Mouse (Mus musculus) liver, adult 2 months (tissue): ENCODE measurements around the gene Acox2. TPM values are rescaled to one million over a fixed set of nuclear protein-coding genes. Genes with fewer than 3 reads are reported as not detected.
A peak's percentile ranks its signal among the peaks of the same experiment; 100 is the strongest.

Source experiments
- DNase-seq: peaks from one replicate; pipeline ENCODE4 v3.0.0-alpha.2; 2011; ENCODE audit warnings: low read depth, low spot score; ENCODE audit errors: extremely low read depth
- H3K27ac ChIP-seq: fragments of 200-500 bp; replicated peaks from 2 replicates; pipeline ENCODE4 v1.5.1; 2012; ENCODE audit warnings: low read depth, mild to moderate bottlenecking, control low read depth, inconsistent platforms, low read length; ENCODE audit not compliant: insufficient read depth
- H3K27me3 ChIP-seq: fragments of 200-500 bp; 2 replicates; pipeline ENCODE4 v1.6.1; 2012; ENCODE audit warnings: mild to moderate bottlenecking, moderate library complexity, low read length, inconsistent platforms; ENCODE audit not compliant: control insufficient read depth, insufficient read depth
- H3K36me3 ChIP-seq: fragments of 200-500 bp; 2 replicates; pipeline ENCODE4 v1.6.1; 2012; ENCODE audit warnings: low read length, inconsistent platforms; ENCODE audit not compliant: control insufficient read depth, insufficient read depth
- H3K4me1 ChIP-seq: fragments of 200-500 bp; 2 replicates; pipeline ENCODE4 v1.6.1; 2011; ENCODE audit warnings: low read length; ENCODE audit not compliant: control insufficient read depth, insufficient read depth
- H3K4me3 ChIP-seq: fragments of 200-500 bp; 2 replicates; pipeline ENCODE4 v1.5.1; 2011; ENCODE audit warnings: low read depth, mild to moderate bottlenecking, control low read depth, low read length, moderate library complexity; ENCODE audit not compliant: insufficient read depth
- H3K79me2 ChIP-seq: fragments of 200-500 bp; 2 replicates; pipeline ENCODE4 v1.6.1; 2012; ENCODE audit warnings: inconsistent platforms, mild to moderate bottlenecking, low read length, moderate library complexity; ENCODE audit not compliant: control insufficient read depth, insufficient read depth
- H3K9ac ChIP-seq: fragments of 200-500 bp; 2 replicates; pipeline ENCODE4 v1.6.1; 2012; ENCODE audit warnings: low read depth, mild to moderate bottlenecking, control low read depth, inconsistent platforms, low read length
- CTCF ChIP-seq: fragments of 200-500 bp; IDR thresholded peaks from 2 replicates; pipeline ENCODE4 v1.5.1; 2011; ENCODE audit warnings: low read depth, low read length, control low read depth
- POLR2A ChIP-seq: fragments of 200-500 bp; IDR thresholded peaks from 2 replicates; pipeline ENCODE4 v1.6.1; 2011; ENCODE audit warnings: low read length, control low read depth; ENCODE audit not compliant: insufficient read depth; ENCODE audit errors: extremely low read depth
- WGBS: fragments of 180-500 bp; shearing (Covaris S2); methylation state at CpG from one replicate; pipeline ENCODE4 v1.1.7; 2018; 5-methylcytosine and 5-hydroxymethylcytosine counted together
- polyA plus RNA-seq: library from polyadenylated mRNA; depleted of rRNA; stranded (reverse); fragments of >200 nt; gene quantifications from 2 replicates; pipeline ENCODE4 v1.2.3, GENCODE M21; 2012
- total RNA-seq: library from RNA; depleted of rRNA; stranded (reverse); fragments of >200 nt; gene quantifications from 2 replicates; pipeline ENCODE4 v1.2.3, GENCODE M21; 2014

The Acox2 gene
- total and polyA plus RNA-seq, 2 experiments = 213 to 301 TPM

DNA sequence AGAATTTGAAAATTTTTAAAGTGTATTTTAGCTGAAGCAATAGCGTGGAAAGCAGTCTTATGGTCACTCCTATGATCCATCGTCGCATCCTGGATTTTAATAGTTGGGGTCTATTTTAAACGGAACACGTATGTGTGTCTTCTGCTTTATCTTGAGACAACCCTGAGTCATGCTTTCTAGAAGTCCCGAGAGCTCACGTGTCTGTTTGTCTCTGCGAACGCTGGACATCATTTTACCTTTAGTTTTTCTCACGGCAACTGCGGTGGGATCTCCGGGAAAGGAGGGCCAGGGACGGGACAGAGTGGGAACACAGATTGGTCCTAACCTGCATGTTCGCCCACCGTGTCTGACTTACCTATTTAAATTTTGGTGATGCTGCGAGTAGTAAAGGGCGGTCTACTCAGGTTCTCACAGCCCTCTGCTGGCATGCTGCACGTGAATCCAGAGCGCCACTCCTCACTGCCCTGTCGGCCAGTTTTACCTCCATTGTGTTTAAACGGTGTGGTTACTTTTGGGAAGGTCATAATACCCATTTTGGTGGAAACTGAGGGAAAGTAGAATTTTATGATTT is 43.9 kb downstream of the Acox2 start:
- TF ChIP-seq POLR2A = no peak
- TF ChIP-seq CTCF = peak; percentile 20; the same call in 1 of the 2 replicates
- 20% methylated on average over 21 of the region's 21 CpGs for WGBS
- H3K4me1 ChIP-seq = peaks cover 16% of the 10 kb centered on the region
- no peaks in the 10 kb centered on the region for H3K36me3 ChIP-seq
- no peaks in the 10 kb centered on the region for H3K27me3 ChIP-seq
- H3K4me3 ChIP-seq = peak overlapping the region; percentile 5; the same call in 1 of the 2 replicates
- no peak for DNase-seq
- no peak overlapping the region for H3K27ac ChIP-seq
- H3K79me2 ChIP-seq = peaks cover 17% of the 10 kb centered on the region; the same call in 1 of the 2 replicates
- peak overlapping the region; percentile 45 for H3K9ac ChIP-seq

DNA sequence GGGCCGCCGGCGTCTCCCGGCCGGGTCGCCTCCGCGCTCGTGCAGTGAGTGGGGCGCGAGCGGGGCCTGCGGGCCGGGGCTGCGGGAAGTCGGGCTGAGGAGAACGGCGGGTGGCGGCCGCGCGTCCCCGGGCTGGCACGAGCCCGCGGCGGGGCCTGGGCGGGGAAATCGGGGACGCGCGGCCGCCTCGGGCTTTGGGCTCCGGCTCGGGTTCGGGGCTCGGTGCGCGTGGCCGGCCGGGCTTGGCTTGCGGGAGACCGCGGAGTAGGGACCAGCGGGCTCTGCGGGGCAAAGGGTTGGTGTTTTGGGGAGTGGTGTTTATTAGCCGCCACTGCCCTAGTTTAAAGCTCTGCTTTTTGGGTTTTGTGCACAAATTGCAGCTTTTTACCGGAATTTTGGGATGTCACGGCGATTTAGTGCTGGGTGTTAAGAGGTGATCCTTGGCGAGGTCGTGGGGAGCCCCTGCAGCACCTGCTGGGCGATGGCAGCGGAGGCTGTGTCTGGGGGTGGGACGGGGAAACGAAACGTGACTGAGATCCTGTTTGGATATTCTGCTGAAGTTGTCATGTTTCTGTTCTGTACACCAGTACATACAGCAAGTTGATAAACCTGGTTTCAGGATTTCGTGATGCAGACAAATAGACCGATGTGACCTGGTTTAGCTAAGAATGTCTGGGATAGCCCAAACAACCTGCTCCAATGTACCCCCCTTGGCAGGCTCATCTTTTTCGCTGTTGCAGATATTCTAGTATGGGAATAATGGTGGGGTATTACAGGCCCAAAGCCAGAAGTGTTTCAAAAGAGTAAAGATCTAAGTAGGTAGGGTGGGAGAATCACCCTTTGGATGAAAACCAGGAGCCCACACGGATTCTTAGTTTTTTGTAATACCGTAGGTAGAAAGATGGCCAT is 44.6 kb downstream of the Acox2 start:
- DNase-seq = no peak
- no peak for TF ChIP-seq POLR2A
- no peak for TF ChIP-seq CTCF
- Histone ChIP-seq H3K4me1 (peaks cover 13% of the 10 kb centered on the region), H3K79me2 (peaks cover 14% of the 10 kb centered on the region; the same call in 1 of the 2 replicates), H3K27ac (peak overlapping the region; percentile 92), H3K4me3 (peak overlapping the region; percentile 99), H3K27me3 (no peaks in the 10 kb centered on the region), H3K9ac (peak overlapping the region; percentile 95), H3K36me3 (no peaks in the 10 kb centered on the region)
- 2% methylated on average over 63 of the region's 63 CpGs for WGBS

GRCm38 (mm10) chr14:8213803-8214224 is 45.3 kb downstream of the Acox2 start, which contains the start of gene Kctd6:
TSS of gene Kctd6 (plus strand) at chr14:8214140.
- DNase-seq = peak; percentile 80
- Histone ChIP-seq H3K79me2 (peaks cover 14% of the 10 kb centered on the region; the same call in 1 of the 2 replicates), H3K9ac (peak within 1 kb of the TSS; percentile 95), H3K27ac (peak within 1 kb of the TSS; percentile 92), H3K4me3 (peak within 1 kb of the TSS; percentile 99), H3K4me1 (peaks cover 13% of the 10 kb centered on the region), H3K27me3 (no peaks in the 10 kb centered on the region), H3K36me3 (no peaks in the 10 kb centered on the region)
- WGBS = 1% methylated on average over 46 of the region's 49 CpGs
- TF ChIP-seq POLR2A (peak; percentile 35; the same call in 1 of the 2 replicates), CTCF (peak; percentile 75)

DNA sequence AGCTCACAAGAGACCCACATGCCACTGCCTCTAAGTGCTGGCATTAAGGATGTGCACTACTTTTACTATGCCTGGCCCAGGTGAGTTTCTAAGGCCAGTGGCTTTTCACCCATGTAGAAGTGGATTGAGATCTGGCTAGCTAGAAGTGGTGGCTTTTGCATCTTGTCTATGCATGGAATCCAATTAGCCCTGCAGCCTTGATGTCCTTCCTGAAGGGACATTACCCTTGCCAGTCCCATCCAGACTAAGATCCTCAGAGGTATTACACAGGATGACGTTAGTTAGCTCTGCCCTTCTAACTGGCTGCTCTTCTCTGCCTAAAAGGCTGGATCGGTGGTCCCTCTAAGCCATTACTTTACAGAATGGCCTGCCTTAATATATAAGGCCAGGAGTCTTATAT is 46.2 kb downstream of the Acox2 start:
- Histone ChIP-seq H3K9ac (no peak overlapping the region), H3K4me1 (peaks cover 13% of the 10 kb centered on the region), H3K27ac (no peak overlapping the region), H3K79me2 (peaks cover 13% of the 10 kb centered on the region; the same call in 1 of the 2 replicates), H3K36me3 (no peaks in the 10 kb centered on the region), H3K4me3 (no peak overlapping the region), H3K27me3 (no peaks in the 10 kb centered on the region)
- TF ChIP-seq POLR2A (no peak), CTCF (no peak)
- WGBS = 88% methylated on average over 2 of the region's 2 CpGs
- no peak for DNase-seq

- TF ChIP-seq POLR2A (no peak), CTCF (no peak)
- no peak for DNase-seq
- WGBS = 99% methylated on average over 2 of the region's 2 CpGs
- Histone ChIP-seq H3K27ac (no peak overlapping the region), H3K4me1 (peaks cover 2% of the 10 kb centered on the region; the same call in 1 of the 2 replicates), H3K79me2 (peaks cover 4% of the 10 kb centered on the region; the same call in 1 of the 2 replicates), H3K27me3 (no peaks in the 10 kb centered on the region), H3K4me3 (no peak overlapping the region), H3K36me3 (no peaks in the 10 kb centered on the region), H3K9ac (no peak overlapping the region)
Observed at GRCm38 (mm10) chr14:8209896-8210295, 49.3 kb downstream of the Acox2 start.
